ENCODE assay signal across 20 mouse cellular contexts in genomic region chr17:53532425-53532824, GRCm38 (mm10). TPM values are rescaled to one million over a fixed set of nuclear protein-coding genes. Genes with fewer than 3 reads are reported as not detected.
A peak's percentile ranks its signal among the peaks of the same experiment; 100 is the strongest.
DNase-seq lines count a peak whose midpoint lies in the region; ATAC-seq and TF ChIP-seq lines count a peak whose summit lies in the region.
"Had no signal": no experiment of that assay in that cellular context is flagged by ENCODE, and none has a peak within 500 bp of the region (broad histone marks: within the 10 kb centered on the region; RNA-seq: fewer than 3 reads in every experiment).

No protein-coding gene starts in this region.

- no peak overlapping the region for H3K9ac ChIP-seq in liver, postnatal 0 days (replicated peaks)
- H3K9ac ChIP-seq: liver, embryonic 13.5 days had no signal

- no peaks in the 10 kb centered on the region for H3K36me3 ChIP-seq in liver, postnatal 0 days (replicated peaks; ENCODE audit: insufficient read depth, low read length)
- H3K36me3 ChIP-seq: liver, embryonic 13.5 days; midbrain, embryonic 10.5 days had no signal

- 35% methylated on average over 2 of the region's 2 CpGs for WGBS in liver, postnatal 0 days (ENCODE audit: insufficient replicate concordance)

- intact Hi-C loops in gastrocnemius, adult 2 months (cut with DNase I): no loop called here

- no peak for TF ChIP-seq EP300 in liver, postnatal 0 days (IDR thresholded peaks at IDR 0.05; ENCODE audit: low read depth)

- TF ChIP-seq CTCF in liver, postnatal 0 days (IDR thresholded peaks at IDR 0.05; ENCODE audit: low read depth): no peak
- TF ChIP-seq CTCF in gastrocnemius, adult 2 months (IDR thresholded peaks at IDR 0.05): no peak

- peak; percentile 56 for DNase-seq in heart, postnatal 4 days
- no peak for DNase-seq in heart, adult 11 months
- peak; percentile 78 for DNase-seq in 416B (ENCODE audit: low read depth)
- DNase-seq in adrenal gland, adult 2 months: peak; percentile 51
- DNase-seq in liver, postnatal 0 days: peak; percentile 34
- DNase-seq in ovary, postnatal 14 days (ENCODE audit: low spot score): no peak
- no peak for DNase-seq in gastrocnemius, adult 2 months
- DNase-seq: B cell, adult 2 months; cerebellum, adult 18-20 months; heart, adult 18-20 months; liver, embryonic 13.5 days; retina, postnatal 1 day; spleen, adult 18-20 months had no signal

- no peaks in the 10 kb centered on the region for H3K27me3 ChIP-seq in liver, postnatal 0 days (ENCODE audit: insufficient read depth, low read length)
- H3K27me3 ChIP-seq: liver, embryonic 13.5 days; Patski had no signal

- no peak overlapping the region for H3K27ac ChIP-seq in liver, postnatal 0 days (ENCODE audit: low read depth)
- H3K27ac ChIP-seq in gastrocnemius, adult 2 months: no peak overlapping the region
- H3K27ac ChIP-seq: left cerebral cortex, adult 2 months; liver, embryonic 13.5 days; midbrain, embryonic 10.5 days had no signal

- no peak for ATAC-seq in liver, postnatal 0 days
- no peak for ATAC-seq in granulocyte monocyte progenitor cell, adult 5-6 weeks (replicated peaks; ENCODE audit: poor library complexity, severe bottlenecking)
- ATAC-seq: Patski had no signal

- no peaks in the 10 kb centered on the region for H3K9me3 ChIP-seq in liver, postnatal 0 days (ENCODE audit: low read length)
- H3K9me3 ChIP-seq: liver, embryonic 13.5 days; midbrain, embryonic 10.5 days had no signal

- no peak overlapping the region for H3K4me2 ChIP-seq in liver, postnatal 0 days (ENCODE audit: low read depth, low read length)
- H3K4me2 ChIP-seq: liver, embryonic 13.5 days had no signal

- no peak overlapping the region for H3K4me3 ChIP-seq in liver, postnatal 0 days (ENCODE audit: low read depth, low read length)
- H3K4me3 ChIP-seq in gastrocnemius, adult 2 months: no peak overlapping the region
- H3K4me3 ChIP-seq: erythroblast, embryonic 14.5 days; left cerebral cortex, adult 2 months; liver, embryonic 13.5 days; midbrain, embryonic 10.5 days had no signal

- H3K4me1 ChIP-seq in liver, postnatal 0 days (ENCODE audit: insufficient read depth): no peaks in the 10 kb centered on the region; the same call in 1 of the 2 replicates
- H3K4me1 ChIP-seq: liver, embryonic 13.5 days; midbrain, embryonic 10.5 days had no signal

RNA-seq across cellular contexts. Expression of gene Pp2d1, which starts 6.8 kb away (rescaled TPM):
- total RNA-seq in heart, postnatal 4 days (2021): not detected
- total RNA-seq in adrenal gland, adult 2 months (2021): not detected
- polyA plus RNA-seq in adrenal gland, adult 2 months (2012; rRNA removed): not detected in 2 replicates
- polyA plus RNA-seq in liver, postnatal 0 days (2015; fragmentation: Nextera tagmentation; extraction: Ambion mirVana): not detected in 2 replicates
- not detected for total RNA-seq in gastrocnemius, adult 2 months (2021)
- total RNA-seq in granulocyte monocyte progenitor cell, adult 5-6 weeks (2014; fragmentation: Nextera tagmentation): not detected in 2 replicates
- total RNA-seq in granulocyte monocyte progenitor cell, adult 5-6 weeks (2017): not detected in 2 replicates
- total RNA-seq: heart, adult 18-20 months; heart, postnatal 10 days; left cerebral cortex, adult 2 months had no signal
- polyA plus RNA-seq: erythroblast, embryonic 14.5 days; urinary bladder, adult 2 months had no signal

RNA-seq across cellular contexts. Expression of gene Kat2b, which starts 34.2 kb away (rescaled TPM):
- 10 to 100 TPM; 79.5 to 84.6 TPM for total RNA-seq in heart, postnatal 4 days (2021)
- total RNA-seq in adrenal gland, adult 2 months (2021): 10 to 100 TPM; 76.0 to 81.3 TPM
- 20.7 and 25.2 TPM in 2 replicates for polyA plus RNA-seq in adrenal gland, adult 2 months (2012; rRNA removed)
- polyA plus RNA-seq in liver, postnatal 0 days (2015; fragmentation: Nextera tagmentation; extraction: Ambion mirVana): 5.5 and 6.2 TPM in 2 replicates
- 10 to 100 TPM; 65.7 to 70.4 TPM for total RNA-seq in gastrocnemius, adult 2 months (2021)
- total RNA-seq in granulocyte monocyte progenitor cell, adult 5-6 weeks (2014; fragmentation: Nextera tagmentation): 35.1 and 51.5 TPM in 2 replicates
- total RNA-seq in granulocyte monocyte progenitor cell, adult 5-6 weeks (2017): 30.5 and 35.9 TPM in 2 replicates

RNA-seq across cellular contexts. Expression of gene Rab5a, which starts 53.4 kb away (rescaled TPM):
- total RNA-seq in heart, postnatal 4 days (2021): 10 to 100 TPM; 68.0 to 68.2 TPM
- 10 to 100 TPM; 89.3 to 93.3 TPM for total RNA-seq in adrenal gland, adult 2 months (2021)
- 2.9 and 3.1 TPM in 2 replicates for polyA plus RNA-seq in adrenal gland, adult 2 months (2012; rRNA removed)
- polyA plus RNA-seq in liver, postnatal 0 days (2015; fragmentation: Nextera tagmentation; extraction: Ambion mirVana): 32.6 and 35.2 TPM in 2 replicates
- 10 to 100 TPM; 48.0 to 52.0 TPM for total RNA-seq in gastrocnemius, adult 2 months (2021)
- total RNA-seq in granulocyte monocyte progenitor cell, adult 5-6 weeks (2014; fragmentation: Nextera tagmentation): 29.6 and 38.1 TPM in 2 replicates
- 53.5 and 55.0 TPM in 2 replicates for total RNA-seq in granulocyte monocyte progenitor cell, adult 5-6 weeks (2017)

Comparison
In these comparisons a context has a peak if more than half of its experiments do, and no peak if none do; other contexts are left out.
1. DNase-seq: peak in heart, postnatal 4 days (single experiment), 416B (single experiment), adrenal gland, adult 2 months (single experiment) and liver, postnatal 0 days (single experiment); none in heart, adult 11 months (single experiment), ovary, postnatal 14 days (single experiment) and gastrocnemius, adult 2 months (single experiment).